In genomic region chr3:102995605-102996321, GRCm38 (mm10) we compare ENCODE assay signal across 8 mouse cellular contexts. TPM values are rescaled to one million over a fixed set of nuclear protein-coding genes. Genes with fewer than 3 reads are reported as not detected.
DNase-seq lines count a peak whose midpoint lies in the region; ATAC-seq and TF ChIP-seq lines count a peak whose summit lies in the region.

Gene Sike1 (plus strand): TSS chr3:102995708.

- under 1% methylated on average over 60 of the region's 60 CpGs for WGBS in hindbrain, embryonic 10.5 days
- under 1% methylated on average over 52 of the region's 60 CpGs for WGBS in lung, postnatal 0 days

- 0 out of 2 replicates have a peak, but pooled peaks have one; percentile 6 for TF ChIP-seq CTCF in lung, postnatal 0 days (IDR thresholded peaks at IDR 0.05)

- peaks cover 22% of the 10 kb centered on the region for H3K4me1 ChIP-seq in hindbrain, embryonic 10.5 days (replicated peaks)
- H3K4me1 ChIP-seq in lung, postnatal 0 days (ENCODE audit: insufficient read depth, low read depth, low read length), result peaks cover 3% of the 10 kb centered on the region

- H3K27ac ChIP-seq in hindbrain, embryonic 10.5 days, result peak within 1 kb of the TSS; percentile 94
- H3K27ac ChIP-seq in lung, postnatal 0 days (ENCODE audit: low read length), result peak within 1 kb of the TSS; percentile 97

- H3K36me3 ChIP-seq in hindbrain, embryonic 10.5 days, result peaks cover 39% of the 10 kb centered on the region
- H3K36me3 ChIP-seq in lung, postnatal 0 days (ENCODE audit: insufficient read depth, low read length), result peaks cover 23% of the 10 kb centered on the region

- DNase-seq in MEL-GATA-1-ER (ENCODE audit: extremely low read depth, low read depth), result peak; percentile 92
- peak; percentile 91 for DNase-seq in cerebellum, adult 8-10 months
- peak; percentile 93 for DNase-seq in hindbrain, embryonic 10.5 days (ENCODE audit: low spot score)
- peak; percentile 92 for DNase-seq in layer of hippocampus, adult 9-11 months
- DNase-seq in lung, postnatal 0 days (ENCODE audit: low spot score), result peak; percentile 97
- DNase-seq in ovary, postnatal 14 days (ENCODE audit: low spot score), result peak; percentile 91
- DNase-seq in thymus, postnatal 14 days, result peak; percentile 94

- peak; percentile 74 for TF ChIP-seq EP300 in lung, postnatal 0 days (IDR thresholded peaks at IDR 0.05)

- H3K4me2 ChIP-seq in lung, postnatal 0 days (replicated peaks; ENCODE audit: low read depth, low read length), result peak within 1 kb of the TSS; percentile 60

- ATAC-seq in frontal cortex, adult (ENCODE audit: low TSS enrichment), result peak; percentile 99
- ATAC-seq in lung, postnatal 0 days, result peak; percentile 98

- H3K9me3 ChIP-seq in hindbrain, embryonic 10.5 days, result 0 out of 2 replicates have a peak, but pooled peaks cover 9% of the 10 kb centered on the region
- H3K9me3 ChIP-seq in lung, postnatal 0 days (ENCODE audit: low read length), result no peaks in the 10 kb centered on the region

- peak within 1 kb of the TSS; percentile 73 for H3K9ac ChIP-seq in lung, postnatal 0 days (replicated peaks; ENCODE audit: low read depth)

- no peaks in the 10 kb centered on the region for H3K27me3 ChIP-seq in hindbrain, embryonic 10.5 days (ENCODE audit: insufficient read depth, poor library complexity, severe bottlenecking)
- H3K27me3 ChIP-seq in lung, postnatal 0 days (replicated peaks; ENCODE audit: insufficient read depth, low read length), result no peaks in the 10 kb centered on the region

- H3K4me3 ChIP-seq in hindbrain, embryonic 10.5 days, result peak within 1 kb of the TSS; percentile 83
- H3K4me3 ChIP-seq in lung, postnatal 0 days (ENCODE audit: low read depth, low read length), result peak within 1 kb of the TSS; percentile 75

RNA-seq across cellular contexts. Expression of gene Sike1, which starts in this region (rescaled TPM):
- 72.2 and 77.5 TPM in 2 replicates for polyA plus RNA-seq in hindbrain, embryonic 10.5 days (2016; fragmentation: Nextera tagmentation; extraction: Ambion mirVana)
- 56.3 and 66.6 TPM in 2 replicates for polyA plus RNA-seq in lung, postnatal 0 days (2015; fragmentation: Nextera tagmentation; extraction: Ambion mirVana)

Comparison
In these comparisons a context has a peak if more than half of its experiments do, and no peak if none do; other contexts are left out.
1. Peak in every context shown above with its lines: DNase-seq, ATAC-seq, H3K4me3 ChIP-seq and H3K27ac ChIP-seq.